Mouse (Mus musculus): ENCODE measurements around the gene C87414.
"Not testable (repeated sequence)": the region's sequence is repeated elsewhere in the genome, so short reads cannot be mapped to it uniquely, and the experiment has no call there.

The C87414 gene

GRCm38 (mm10) chr5:93671451-93671850 lies at the start of gene C87414:
C87414 (minus strand) TSS chr5:93671551.
- DNase-seq (ENCODE audit: extremely low read depth, low read depth, low spot score) = not testable (repeated sequence)

GRCm38 (mm10) chr5:93684661-93685060 lies 13.3 kb upstream of the C87414 start:
- DNase-seq (ENCODE audit: extremely low read depth, low read depth, low spot score) = not testable (repeated sequence)
